Mouse (Mus musculus): Measurements from ENCODE around the gene Tnni2. TPM values are rescaled to one million over a fixed set of nuclear protein-coding genes. Genes with fewer than 3 reads are reported as not detected.

The Tnni2 gene
- total RNA-seq, 1 experiment = 3.7 TPM

DNA sequence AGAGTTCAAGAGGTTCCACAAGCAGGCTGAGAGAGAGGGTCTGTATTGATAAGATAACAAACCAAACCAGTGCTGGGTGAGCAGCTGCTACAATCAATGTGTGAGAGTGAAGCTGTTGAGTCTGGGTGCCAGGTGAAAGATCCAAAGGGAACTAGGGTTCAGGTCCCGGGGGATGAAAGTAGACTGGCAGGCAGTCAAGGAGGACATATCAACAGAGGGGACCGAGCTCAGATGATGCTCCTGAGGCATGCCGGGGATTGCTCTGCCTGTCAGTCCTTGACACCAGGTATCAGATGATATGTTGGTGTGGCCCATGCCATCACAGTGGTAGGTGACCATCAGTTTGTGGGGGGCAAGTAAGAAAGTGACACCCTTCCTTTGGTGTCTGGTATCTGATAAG lies 15.2 kb downstream of the Tnni2 start:
- no peak for TF ChIP-seq HCFC1 (IDR thresholded peaks at IDR 0.05; ENCODE audit: borderline replicate concordance, insufficient read depth, low read length)
- no peak for TF ChIP-seq CHD2 (IDR thresholded peaks at IDR 0.05; ENCODE audit: low read depth, low read length)
- no peak for TF ChIP-seq ZC3H11A (IDR thresholded peaks at IDR 0.05; ENCODE audit: borderline replicate concordance, low read depth, low read length)
- TF ChIP-seq ZNF384 (IDR thresholded peaks at IDR 0.05; ENCODE audit: low read depth, low read length) = no peak
- TF ChIP-seq MAFK (IDR thresholded peaks at IDR 0.05; ENCODE audit: insufficient read depth, low read depth, low read length) = no peak
- Histone ChIP-seq H3K4me3 (ENCODE audit: insufficient read depth in 1 of 2, low read depth in 1 of 2, low read length in 2 of 2, poor library complexity in 1 of 2, severe bottlenecking in 1 of 2) (no peak overlapping the region), H3K4me1 (ENCODE audit: control insufficient read depth in 2 of 2, insufficient read depth in 2 of 2, low read length in 2 of 2, poor library complexity in 1 of 2) (no peaks in the 10 kb centered on the region), H3K9ac (ENCODE audit: insufficient read depth, low read depth, low read length, poor library complexity, severe bottlenecking) (no peak overlapping the region), H3K27ac (ENCODE audit: insufficient read depth, low read depth, low read length, poor library complexity, severe bottlenecking) (no peak overlapping the region), H3K36me3 (ENCODE audit: control insufficient read depth, insufficient read depth, low read length, poor library complexity, severe bottlenecking) (no peaks in the 10 kb centered on the region), H3K9me3 (ENCODE audit: control insufficient read depth, insufficient read depth, low read depth, low read length) (no peaks in the 10 kb centered on the region)
- DNase-seq (ENCODE audit: low read depth, low spot score) = no peak
- in situ Hi-C loops (cut with MboI; ENCODE audit: low sequenced_read_pairs in 2 of 2, unreplicated experiment in 2 of 2) = no loop called here

DNA sequence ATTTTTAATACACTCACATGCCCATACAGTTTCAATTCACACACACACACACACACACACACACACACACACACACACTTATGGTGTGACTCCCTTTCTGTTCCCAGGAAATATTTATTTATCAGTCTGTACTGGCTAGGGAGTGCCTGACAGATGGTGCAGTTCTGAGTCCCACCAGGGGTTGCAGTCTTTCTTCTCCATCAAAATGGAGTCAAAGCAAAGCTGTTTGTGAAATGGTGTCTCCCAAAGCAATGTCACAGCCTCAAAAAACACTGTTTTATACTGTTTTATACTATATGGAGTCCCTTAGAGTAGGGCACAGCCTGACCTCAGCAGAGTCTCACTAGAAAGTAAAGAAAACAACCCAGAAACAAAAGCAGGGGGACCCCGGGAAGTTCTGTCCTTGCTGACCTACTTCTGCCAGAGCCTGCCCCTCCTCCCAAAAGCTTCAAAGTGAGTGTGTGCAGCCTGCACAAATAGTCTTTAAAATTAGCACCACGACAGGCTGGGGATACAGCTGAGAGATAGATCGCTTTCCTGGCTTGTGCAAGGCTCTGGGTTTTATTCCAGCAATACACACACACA lies 15.7 kb downstream of the Tnni2 start:
- Histone ChIP-seq H3K9me3 (ENCODE audit: control insufficient read depth, insufficient read depth, low read depth, low read length) (no peaks in the 10 kb centered on the region), H3K36me3 (ENCODE audit: control insufficient read depth, insufficient read depth, low read length, poor library complexity, severe bottlenecking) (no peaks in the 10 kb centered on the region), H3K4me3 (ENCODE audit: insufficient read depth in 1 of 2, low read depth in 1 of 2, low read length in 2 of 2, poor library complexity in 1 of 2, severe bottlenecking in 1 of 2) (no peak overlapping the region), H3K9ac (ENCODE audit: insufficient read depth, low read depth, low read length, poor library complexity, severe bottlenecking) (no peak overlapping the region), H3K4me1 (ENCODE audit: control insufficient read depth in 2 of 2, insufficient read depth in 2 of 2, low read length in 2 of 2, poor library complexity in 1 of 2) (no peaks in the 10 kb centered on the region), H3K27ac (ENCODE audit: insufficient read depth, low read depth, low read length, poor library complexity, severe bottlenecking) (no peak overlapping the region)
- no peak for DNase-seq (ENCODE audit: low read depth, low spot score)
- TF ChIP-seq ZC3H11A (IDR thresholded peaks at IDR 0.05; ENCODE audit: borderline replicate concordance, low read depth, low read length) (no peak), HCFC1 (IDR thresholded peaks at IDR 0.05; ENCODE audit: borderline replicate concordance, insufficient read depth, low read length) (no peak), MAFK (IDR thresholded peaks at IDR 0.05; ENCODE audit: insufficient read depth, low read depth, low read length) (no peak)
- in situ Hi-C loops (cut with MboI; ENCODE audit: low sequenced_read_pairs in 2 of 2, unreplicated experiment in 2 of 2) = no loop called here

DNA sequence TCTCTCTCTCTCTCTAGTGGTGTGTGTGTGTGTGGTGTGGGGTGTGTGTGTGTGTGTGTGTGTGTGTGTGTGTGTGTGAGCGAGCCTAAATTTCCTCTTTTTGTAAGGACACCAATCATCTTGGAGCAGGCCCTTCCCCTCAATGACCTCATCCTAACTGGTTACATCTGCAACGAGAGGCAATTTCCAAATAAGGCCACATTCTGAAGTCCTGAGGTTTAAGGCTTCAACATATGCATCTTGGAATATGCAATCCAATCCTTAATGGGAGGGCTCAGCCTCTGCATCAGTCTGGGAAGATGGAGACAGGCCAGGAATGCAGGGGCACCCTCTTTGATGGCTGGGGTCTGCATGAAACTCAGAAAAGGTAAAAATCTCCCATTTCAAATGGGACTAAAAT lies 16.4 kb downstream of the Tnni2 start:
- Histone ChIP-seq H3K9ac (ENCODE audit: insufficient read depth, low read depth, low read length, poor library complexity, severe bottlenecking) (no peak overlapping the region), H3K4me3 (ENCODE audit: insufficient read depth in 1 of 2, low read depth in 1 of 2, low read length in 2 of 2, poor library complexity in 1 of 2, severe bottlenecking in 1 of 2) (no peak overlapping the region), H3K27ac (ENCODE audit: insufficient read depth, low read depth, low read length, poor library complexity, severe bottlenecking) (no peak overlapping the region), H3K9me3 (ENCODE audit: control insufficient read depth, insufficient read depth, low read depth, low read length) (no peaks in the 10 kb centered on the region), H3K4me1 (ENCODE audit: control insufficient read depth in 2 of 2, insufficient read depth in 2 of 2, low read length in 2 of 2, poor library complexity in 1 of 2) (no peaks in the 10 kb centered on the region), H3K36me3 (ENCODE audit: control insufficient read depth, insufficient read depth, low read length, poor library complexity, severe bottlenecking) (no peaks in the 10 kb centered on the region)
- no peak for TF ChIP-seq HCFC1 (IDR thresholded peaks at IDR 0.05; ENCODE audit: borderline replicate concordance, insufficient read depth, low read length)
- no peak for TF ChIP-seq ZC3H11A (IDR thresholded peaks at IDR 0.05; ENCODE audit: borderline replicate concordance, low read depth, low read length)
- no peak for TF ChIP-seq CHD2 (IDR thresholded peaks at IDR 0.05; ENCODE audit: low read depth, low read length)
- TF ChIP-seq ZNF384 (IDR thresholded peaks at IDR 0.05; ENCODE audit: low read depth, low read length) = no peak
- TF ChIP-seq MAFK (IDR thresholded peaks at IDR 0.05; ENCODE audit: insufficient read depth, low read depth, low read length) = no peak
- no peak for DNase-seq (ENCODE audit: low read depth, low spot score)
- in situ Hi-C loops (cut with MboI; ENCODE audit: low sequenced_read_pairs in 2 of 2, unreplicated experiment in 2 of 2) = no loop called here

DNA sequence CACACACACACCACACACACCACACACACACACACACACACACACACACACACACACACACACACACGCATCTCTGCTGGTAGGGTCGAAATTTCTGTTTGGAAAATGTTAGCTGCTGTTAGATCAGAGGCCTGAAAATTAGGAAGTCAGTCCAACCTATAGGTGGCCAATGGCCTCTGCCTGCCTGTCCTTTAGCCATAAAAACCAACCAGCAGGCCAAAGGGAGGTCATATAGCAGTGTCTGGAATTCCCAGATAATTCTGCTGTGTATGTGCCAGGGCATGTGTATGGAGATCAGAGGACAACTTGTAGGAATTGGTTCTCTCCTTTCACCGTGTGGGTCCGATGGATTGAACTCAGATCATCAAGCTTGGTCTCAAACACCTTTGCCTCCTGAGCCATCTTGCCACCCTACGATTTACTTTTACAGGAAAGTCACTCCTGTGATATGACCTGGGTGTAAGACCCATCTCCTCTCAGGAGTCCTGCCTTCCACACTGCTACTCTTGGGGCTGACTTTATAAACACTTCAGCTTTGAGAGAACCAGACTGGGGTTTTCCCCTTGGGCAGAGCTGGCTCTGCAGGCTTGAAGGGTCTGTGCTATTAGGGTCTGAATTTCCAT lies 17.2 kb downstream of the Tnni2 start:
- Histone ChIP-seq H3K4me1 (ENCODE audit: control insufficient read depth in 2 of 2, insufficient read depth in 2 of 2, low read length in 2 of 2, poor library complexity in 1 of 2) (no peaks in the 10 kb centered on the region), H3K9ac (ENCODE audit: insufficient read depth, low read depth, low read length, poor library complexity, severe bottlenecking) (no peak overlapping the region), H3K9me3 (ENCODE audit: control insufficient read depth, insufficient read depth, low read depth, low read length) (no peaks in the 10 kb centered on the region), H3K27ac (ENCODE audit: insufficient read depth, low read depth, low read length, poor library complexity, severe bottlenecking) (no peak overlapping the region), H3K36me3 (ENCODE audit: control insufficient read depth, insufficient read depth, low read length, poor library complexity, severe bottlenecking) (no peaks in the 10 kb centered on the region), H3K4me3 (ENCODE audit: insufficient read depth in 1 of 2, low read depth in 1 of 2, low read length in 2 of 2, poor library complexity in 1 of 2, severe bottlenecking in 1 of 2) (no peak overlapping the region)
- no peak for DNase-seq (ENCODE audit: low read depth, low spot score)
- no peak for TF ChIP-seq ZNF384 (IDR thresholded peaks at IDR 0.05; ENCODE audit: low read depth, low read length)
- no peak for TF ChIP-seq ZC3H11A (IDR thresholded peaks at IDR 0.05; ENCODE audit: borderline replicate concordance, low read depth, low read length)
- TF ChIP-seq HCFC1 (IDR thresholded peaks at IDR 0.05; ENCODE audit: borderline replicate concordance, insufficient read depth, low read length) = no peak
- in situ Hi-C loops (cut with MboI; ENCODE audit: low sequenced_read_pairs in 2 of 2, unreplicated experiment in 2 of 2) = no loop called here

DNA sequence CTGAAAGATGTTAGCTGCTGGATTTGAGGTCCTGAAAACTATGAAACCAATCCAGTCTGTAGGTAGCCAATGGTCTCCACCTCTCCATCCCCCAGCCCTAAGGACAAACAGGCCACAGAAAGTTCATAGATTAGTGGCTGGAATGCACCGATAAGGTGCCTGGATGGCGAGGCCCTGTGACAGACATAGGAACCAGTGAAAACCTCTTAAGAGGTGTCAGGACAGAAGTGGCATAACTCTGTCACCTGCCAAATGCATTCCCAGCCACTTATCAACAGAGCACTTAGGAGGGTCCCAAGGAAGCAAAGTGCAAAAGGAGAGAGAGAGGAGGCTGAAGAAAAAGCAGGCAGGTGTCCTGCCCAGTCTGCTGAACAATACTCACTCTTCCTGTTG lies 17.7 kb downstream of the Tnni2 start:
- DNase-seq (ENCODE audit: low read depth, low spot score) = no peak
- TF ChIP-seq ZC3H11A (IDR thresholded peaks at IDR 0.05; ENCODE audit: borderline replicate concordance, low read depth, low read length) (no peak), CHD2 (IDR thresholded peaks at IDR 0.05; ENCODE audit: low read depth, low read length) (no peak)
- no peaks in the 10 kb centered on the region for H3K4me1 ChIP-seq (ENCODE audit: control insufficient read depth in 2 of 2, insufficient read depth in 2 of 2, low read length in 2 of 2, poor library complexity in 1 of 2)
- no peaks in the 10 kb centered on the region for H3K36me3 ChIP-seq (ENCODE audit: control insufficient read depth, insufficient read depth, low read length, poor library complexity, severe bottlenecking)
- no peak overlapping the region for H3K4me3 ChIP-seq (ENCODE audit: insufficient read depth in 1 of 2, low read depth in 1 of 2, low read length in 2 of 2, poor library complexity in 1 of 2, severe bottlenecking in 1 of 2)
- H3K9ac ChIP-seq (ENCODE audit: insufficient read depth, low read depth, low read length, poor library complexity, severe bottlenecking) = no peak overlapping the region
- no peaks in the 10 kb centered on the region for H3K9me3 ChIP-seq (ENCODE audit: control insufficient read depth, insufficient read depth, low read depth, low read length)
- no peak overlapping the region for H3K27ac ChIP-seq (ENCODE audit: insufficient read depth, low read depth, low read length, poor library complexity, severe bottlenecking)
- in situ Hi-C loops (cut with MboI; ENCODE audit: low sequenced_read_pairs in 2 of 2, unreplicated experiment in 2 of 2) = no loop called here
